Comparison of ENCODE assay signal across 10 mouse cellular contexts in genomic region chr2:156736846-156737245, GRCm38 (mm10). TPM values are rescaled to one million over a fixed set of nuclear protein-coding genes. Genes with fewer than 3 reads are reported as not detected.
A peak's percentile ranks its signal among the peaks of the same experiment; 100 is the strongest.
DNase-seq lines count a peak whose midpoint lies in the region; ATAC-seq and TF ChIP-seq lines count a peak whose summit lies in the region.
"Had no signal": no experiment of that assay in that cellular context is flagged by ENCODE, and none has a peak within 500 bp of the region (broad histone marks: within the 10 kb centered on the region; RNA-seq: fewer than 3 reads in every experiment).

No protein-coding gene starts in this region.

- peak overlapping the region; percentile 90 for H3K27ac ChIP-seq in gastrocnemius, adult 2 months
- H3K27ac ChIP-seq in liver, postnatal 0 days (ENCODE audit: low read depth), result no peak overlapping the region
- no peak overlapping the region for H3K27ac ChIP-seq in layer of hippocampus, adult 2 months
- H3K27ac ChIP-seq: midbrain, embryonic 12.5 days had no signal

- peak; percentile 15 for ATAC-seq in Patski
- no peak for ATAC-seq in liver, postnatal 0 days

- H3K9me3 ChIP-seq in liver, postnatal 0 days (ENCODE audit: low read length), result no peaks in the 10 kb centered on the region
- H3K9me3 ChIP-seq: midbrain, embryonic 12.5 days had no signal

- H3K4me2 ChIP-seq in liver, postnatal 0 days (ENCODE audit: low read depth, low read length), result no peak overlapping the region
- H3K4me2 ChIP-seq: lung, embryonic 14.5 days; midbrain, embryonic 12.5 days had no signal

- TF ChIP-seq CTCF in gastrocnemius, adult 2 months (IDR thresholded peaks at IDR 0.05), result no peak
- TF ChIP-seq CTCF in Patski (IDR thresholded peaks at IDR 0.05), result no peak
- TF ChIP-seq CTCF in liver, postnatal 0 days (IDR thresholded peaks at IDR 0.05; ENCODE audit: low read depth), result no peak
- TF ChIP-seq CTCF in layer of hippocampus, adult 2 months (conservative IDR thresholded peaks at IDR 0.05), result no peak

- peaks cover 5% of the 10 kb centered on the region for H3K4me1 ChIP-seq in liver, postnatal 0 days (ENCODE audit: insufficient read depth)

- TF ChIP-seq EP300 in liver, postnatal 0 days (IDR thresholded peaks at IDR 0.05; ENCODE audit: low read depth), result no peak

- in situ Hi-C loops in Patski (cut with MboI; ENCODE audit: low pct_unique_long_range_greater_than_20kb), result no loop called here

- DNase-seq in gastrocnemius, adult 2 months, result peak; percentile 85
- no peak for DNase-seq in gastrocnemius, postnatal 36 days
- DNase-seq in Patski (ENCODE audit: low read depth, low spot score), result no peak
- peak; percentile 65 to 66 for DNase-seq in cerebellum, postnatal 36 days
- peak; percentile 52 for DNase-seq in kidney, postnatal 14 days
- no peak for DNase-seq in liver, postnatal 0 days
- DNase-seq in layer of hippocampus, adult 2 months (ENCODE audit: low spot score in 2 of 2), result no peak
- DNase-seq in urinary bladder, postnatal 25 days (ENCODE audit: low spot score), result no peak
- DNase-seq: lung, embryonic 14.5 days had no signal

- no peak overlapping the region for H3K4me3 ChIP-seq in gastrocnemius, adult 2 months
- H3K4me3 ChIP-seq in liver, postnatal 0 days (ENCODE audit: low read depth, low read length), result no peak overlapping the region
- H3K4me3 ChIP-seq in layer of hippocampus, adult 2 months, result no peak overlapping the region
- H3K4me3 ChIP-seq: midbrain, embryonic 12.5 days had no signal

- POLR2A ChIA-PET in Patski (lab: Charles Lee), result no interaction called here

- no peak overlapping the region for H3K9ac ChIP-seq in liver, postnatal 0 days (replicated peaks)
- H3K9ac ChIP-seq: lung, embryonic 14.5 days; midbrain, embryonic 12.5 days had no signal

- 62% methylated on average over 7 of the region's 7 CpGs for WGBS in liver, postnatal 0 days (ENCODE audit: insufficient replicate concordance)

- H3K27me3 ChIP-seq in Patski, result no peaks in the 10 kb centered on the region
- H3K27me3 ChIP-seq in liver, postnatal 0 days (ENCODE audit: insufficient read depth, low read length), result no peaks in the 10 kb centered on the region
- H3K27me3 ChIP-seq: midbrain, embryonic 12.5 days had no signal

- no peaks in the 10 kb centered on the region for H3K36me3 ChIP-seq in liver, postnatal 0 days (replicated peaks; ENCODE audit: insufficient read depth, low read length)

- intact Hi-C loops in gastrocnemius, adult 2 months (cut with DNase I), result loop anchor here (10.0 kb wide), 1 partner anchor 128 kb away; the partner anchor contains the start of gene Rab5if
- intact Hi-C loops in gastrocnemius, postnatal 36 days (cut with DNase I), result no loop called here

- CTCF ChIA-PET in Patski (lab: Charles Lee), result no interaction called here

RNA-seq across cellular contexts. Expression of gene Myl9, which starts 38.4 kb away (rescaled TPM):
- total RNA-seq in gastrocnemius, adult 2 months (2021), result 10 to 100 TPM; 41.2 to 50.0 TPM
- 10 to 100 TPM; 44.2 to 82.8 TPM for total RNA-seq in gastrocnemius, postnatal 36 days (2021)
- 38.7 TPM for polyA plus RNA-seq in Patski (2021)
- polyA plus RNA-seq in liver, postnatal 0 days (2015; fragmentation: Nextera tagmentation; extraction: Ambion mirVana), result 50.4 and 51.2 TPM in 2 replicates
- 10 to 100 TPM; 14.3 to 18.6 TPM for total RNA-seq in layer of hippocampus, adult 2 months (2021)

Comparison
In these comparisons a context has a peak if more than half of its experiments do, and no peak if none do; other contexts are left out.
1. DNase-seq: peak in gastrocnemius, adult 2 months (single experiment), cerebellum, postnatal 36 days (2 of 2) and kidney, postnatal 14 days (single experiment); none in gastrocnemius, postnatal 36 days (0 of 2), Patski (single experiment), liver, postnatal 0 days (single experiment), layer of hippocampus, adult 2 months (0 of 2) and urinary bladder, postnatal 25 days (single experiment).